Mouse (Mus musculus): Measurements from ENCODE around the gene Prkab2.

DNA sequence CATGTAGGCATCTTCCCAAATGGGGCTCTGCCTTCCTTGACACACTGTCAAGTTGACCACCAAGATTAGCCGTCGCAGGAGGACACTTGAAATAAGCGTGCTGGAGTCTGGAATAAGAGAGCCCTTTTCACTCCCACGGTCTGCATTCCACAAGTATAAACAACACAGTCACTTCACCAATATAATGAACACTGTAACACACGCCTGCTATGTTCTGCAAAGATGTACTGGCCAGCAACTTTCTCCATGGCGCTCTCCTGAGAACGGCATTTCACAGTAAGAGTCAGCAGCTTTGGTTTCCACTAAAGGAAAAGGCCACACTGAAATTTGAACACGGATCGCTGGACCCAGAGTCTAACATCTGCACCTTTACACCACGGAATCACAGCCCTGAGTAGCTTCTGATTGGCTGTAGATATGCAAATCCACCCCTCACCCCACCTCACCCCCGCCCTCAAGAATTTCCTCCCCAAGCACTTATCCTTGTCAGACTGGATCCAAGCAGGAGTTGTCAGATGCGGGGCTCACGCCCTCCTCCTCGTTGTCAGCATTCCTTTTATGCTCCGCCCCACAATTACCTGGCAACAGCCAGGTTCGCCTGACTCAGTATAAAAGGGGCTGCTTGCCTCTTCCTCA is 25.7 kb downstream of the Prkab2 start:
- TF ChIP-seq CTCF (conservative IDR thresholded peaks at IDR 0.05; ENCODE audit: low read length) (no peak), POU5F1 (IDR thresholded peaks at IDR 0.05; ENCODE audit: borderline replicate concordance, low read length) (no peak)

Measured in E14TG2a.4 (cell line).